Mouse (Mus musculus) adrenal gland, postnatal 10 days (tissue): ENCODE results near the gene Gfpt2. TPM values are rescaled to one million over a fixed set of nuclear protein-coding genes. Genes with fewer than 3 reads are reported as not detected.

Source experiments
- DNase-seq: peaks from one replicate; pipeline ENCODE4 v3.0.0; 2021; ENCODE audit warnings: mixed read lengths
- total RNA-seq, 2 experiments: library from RNA; stranded (reverse); gene quantifications; 2 replicates each; pipeline ENCODE4 v1.2.3; 2021

The Gfpt2 gene
- total RNA-seq, 2 experiments from 2014 or later, result 5.8 to 5.9 TPM

DNA sequence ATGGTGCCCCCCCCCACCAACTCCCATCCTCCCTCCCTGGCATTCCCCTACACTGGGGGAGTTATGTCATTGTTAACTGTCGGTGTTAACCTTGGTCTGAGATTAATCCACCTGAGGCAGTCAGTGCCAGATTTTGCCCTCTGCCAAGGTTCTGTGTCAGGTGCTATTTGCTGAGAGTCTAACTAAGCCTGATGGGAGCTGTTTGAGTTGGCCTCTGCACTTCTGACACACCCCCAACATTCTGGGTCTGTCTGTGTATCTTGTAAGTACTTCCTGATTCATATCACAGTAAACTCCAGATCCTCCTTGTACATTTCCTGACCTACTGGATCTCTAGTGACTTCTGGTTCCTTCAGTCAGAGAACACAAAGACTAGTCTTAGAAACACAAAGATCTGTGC, 46.7 kb downstream of the Gfpt2 start:
- no peak for DNase-seq

GRCm38 (mm10) chr11:49841886-49842285, 47.9 kb downstream of the Gfpt2 start:
- no peak for DNase-seq

- DNase-seq, result no peak
Observed at GRCm38 (mm10) chr11:49842718-49843117, 48.7 kb downstream of the Gfpt2 start.

DNA sequence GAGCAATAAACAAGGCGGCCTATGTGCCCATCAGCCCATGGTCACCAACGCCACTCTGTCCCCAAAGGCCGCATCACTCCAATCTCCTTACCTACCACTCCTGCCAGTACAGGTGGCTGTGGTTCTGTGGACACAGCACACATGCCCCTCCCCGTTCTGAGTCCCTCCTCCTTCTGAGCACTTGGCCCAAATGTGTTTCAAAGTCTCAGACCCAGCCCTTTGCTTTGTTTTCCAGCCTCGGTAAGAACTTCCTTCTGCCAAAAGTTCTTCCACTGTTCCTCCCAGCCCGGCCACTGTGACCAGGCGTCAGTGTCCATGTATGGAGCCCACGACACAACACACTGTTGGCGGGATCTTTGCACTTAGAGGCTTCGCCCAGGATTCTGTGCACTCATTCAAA, 50.3 kb downstream of the Gfpt2 start:
- no peak for DNase-seq

DNA sequence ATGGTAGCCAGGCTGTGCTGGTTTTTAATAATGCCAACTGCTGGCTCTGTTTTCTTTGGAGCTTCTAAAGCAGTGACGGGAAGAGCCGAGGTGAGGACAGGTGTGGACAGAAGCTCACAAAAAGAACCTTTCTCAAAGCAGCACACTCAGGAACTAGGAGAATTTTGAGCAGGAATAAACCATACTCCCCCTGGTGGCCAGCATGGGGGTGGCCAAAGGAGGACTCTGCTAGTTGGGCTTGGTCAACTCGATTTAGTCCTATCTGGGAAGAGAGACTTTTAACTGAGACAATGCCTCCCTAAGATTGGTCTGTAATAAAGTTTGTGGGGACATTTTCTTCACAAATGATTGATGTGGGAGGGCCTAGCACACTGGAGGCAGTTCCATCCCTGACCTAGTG, 51.0 kb downstream of the Gfpt2 start:
- peak; percentile 81 for DNase-seq

- peak; percentile 59 for DNase-seq
Observed at GRCm38 (mm10) chr11:49845958-49846357, 52.0 kb downstream of the Gfpt2 start.

- DNase-seq, result peak; percentile 99
Observed at GRCm38 (mm10) chr11:49846401-49847070, 52.6 kb downstream of the Gfpt2 start, which contains the start of gene Mapk9. Mapk9 (plus strand) TSS chr11:49846751.

DNA sequence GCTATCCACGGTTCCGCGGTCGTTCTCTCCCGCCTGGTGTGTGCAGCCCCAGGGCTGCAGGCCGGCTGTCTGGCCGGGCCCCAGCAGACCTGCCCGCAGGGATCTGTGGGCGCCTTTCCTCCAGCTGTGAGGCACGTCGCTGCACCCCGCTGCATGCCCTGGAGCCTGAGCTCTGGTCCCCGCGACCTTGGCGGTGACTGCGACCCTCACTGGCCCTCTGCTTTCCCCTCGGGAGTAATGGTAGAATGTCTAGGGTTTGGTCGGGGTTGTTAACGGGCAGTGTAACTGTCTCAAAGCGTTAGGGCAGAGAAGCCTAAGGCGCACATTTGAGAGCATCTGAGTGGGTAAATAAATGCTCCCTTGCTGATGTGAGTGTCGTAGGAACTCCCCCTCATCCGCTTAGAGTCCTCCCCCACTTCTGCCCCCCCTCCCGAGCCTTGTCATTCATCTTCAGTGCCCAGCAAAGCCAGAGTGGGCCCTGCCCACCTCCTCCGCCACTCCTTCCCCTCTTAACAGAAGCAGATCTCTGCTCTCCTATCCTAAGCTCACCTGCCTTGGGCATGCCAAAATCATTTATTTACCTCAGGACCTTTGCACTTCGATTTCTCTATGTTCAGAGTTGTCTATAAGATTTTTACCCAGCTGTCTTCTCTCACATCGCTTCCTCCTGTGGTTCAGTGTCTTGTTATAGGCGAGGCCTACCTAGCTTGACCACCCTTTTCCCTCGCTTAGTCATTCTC, 53.3 kb downstream of the Gfpt2 start:
- DNase-seq, result peak; percentile 32

GRCm38 (mm10) chr11:49847811-49848078, 53.8 kb downstream of the Gfpt2 start:
- DNase-seq, result no peak

- DNase-seq, result peak; percentile 45
Observed at GRCm38 (mm10) chr11:49848080-49848815, 54.3 kb downstream of the Gfpt2 start.

- DNase-seq, result no peak
Observed at GRCm38 (mm10) chr11:49850331-49850730, 56.4 kb downstream of the Gfpt2 start.

DNA sequence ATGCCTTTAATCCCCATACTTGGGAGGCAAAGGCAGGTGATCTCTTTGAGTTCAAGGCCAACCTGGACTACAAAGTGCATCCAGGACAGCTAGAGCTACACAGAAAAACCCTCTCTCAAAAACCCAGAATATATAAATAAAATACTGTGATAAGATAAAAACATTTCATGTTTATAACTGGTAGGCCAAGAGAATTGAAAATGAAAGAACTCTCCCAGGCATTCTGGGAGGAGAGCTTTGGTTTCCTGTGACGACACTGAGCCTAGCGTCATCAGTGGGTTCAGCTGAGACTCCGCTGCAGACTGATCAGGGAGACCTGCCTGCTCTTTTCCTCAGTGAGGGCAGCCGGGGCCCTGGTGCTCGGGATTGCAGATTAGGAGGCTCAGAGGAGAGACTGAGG, 61.2 kb downstream of the Gfpt2 start:
- DNase-seq, result no peak

- DNase-seq, result no peak
Observed at GRCm38 (mm10) chr11:49861139-49861538, 67.2 kb downstream of the Gfpt2 start.

- DNase-seq, result no peak
Observed at GRCm38 (mm10) chr11:49863926-49864325, 69.9 kb downstream of the Gfpt2 start.

DNA sequence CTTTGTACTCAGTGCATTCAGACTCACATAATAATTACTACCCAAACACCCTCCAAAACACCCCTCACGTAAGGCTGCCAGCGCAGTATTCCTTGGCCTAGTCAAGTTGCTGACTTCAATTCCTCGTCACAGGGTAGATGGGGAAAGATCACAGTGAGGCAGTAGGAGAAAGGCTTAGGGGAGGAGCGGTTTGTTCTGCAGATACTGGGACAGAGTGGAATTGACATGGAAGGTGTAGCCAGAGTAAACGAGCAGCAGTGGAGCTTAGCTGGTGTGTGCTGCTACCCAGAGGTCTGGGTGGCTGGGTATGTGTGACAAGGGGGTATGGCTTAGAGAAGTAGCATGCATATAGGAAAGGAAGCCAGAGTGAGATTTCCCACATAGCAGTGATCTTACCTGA, 73.3 kb downstream of the Gfpt2 start:
- no peak for DNase-seq

DNA sequence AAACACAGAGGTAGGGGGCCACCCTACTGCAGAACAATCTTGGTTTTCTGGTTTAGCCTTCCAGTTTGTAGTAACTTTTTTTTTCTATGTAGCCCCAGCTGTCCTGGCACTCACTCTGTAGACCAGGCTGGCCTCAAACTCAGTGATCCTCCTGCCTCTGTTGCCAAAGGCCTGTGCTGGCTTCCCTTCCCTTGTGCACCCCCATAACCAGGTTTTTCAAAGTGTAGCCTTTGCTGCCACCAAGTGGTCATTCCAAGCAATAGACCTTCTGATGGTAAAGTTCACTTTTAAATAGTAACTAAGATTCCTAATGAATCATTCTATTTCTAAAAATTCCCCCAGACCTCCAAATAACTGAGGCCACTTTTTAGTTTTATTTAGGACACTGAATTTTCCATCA, 75.8 kb downstream of the Gfpt2 start:
- DNase-seq, result peak; percentile 67

DNA sequence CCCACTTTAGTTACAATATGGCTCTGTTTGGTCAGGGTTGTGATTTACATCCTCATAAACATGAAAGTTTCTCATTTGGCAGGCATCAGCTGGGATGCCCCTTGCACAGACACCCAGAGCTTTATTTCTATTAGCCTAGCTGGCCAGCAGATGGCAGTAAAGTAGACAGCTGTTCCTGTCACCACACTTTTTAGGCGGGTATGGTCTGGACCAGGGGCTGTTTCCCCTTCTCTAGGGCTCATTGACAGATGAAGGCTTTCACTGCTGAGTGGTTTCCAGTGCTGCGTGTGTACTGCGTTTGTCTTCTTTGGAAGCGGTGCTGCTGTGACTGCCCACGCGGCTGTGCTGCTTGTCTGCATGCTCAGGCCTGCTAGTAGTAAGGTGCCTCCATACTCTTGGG, 77.9 kb downstream of the Gfpt2 start:
- peak; percentile 52 for DNase-seq

GRCm38 (mm10) chr11:49872779-49873178, 78.8 kb downstream of the Gfpt2 start:
- DNase-seq, result no peak

GRCm38 (mm10) chr11:49876948-49877817, 83.2 kb downstream of the Gfpt2 start:
- DNase-seq, result no peak

DNA sequence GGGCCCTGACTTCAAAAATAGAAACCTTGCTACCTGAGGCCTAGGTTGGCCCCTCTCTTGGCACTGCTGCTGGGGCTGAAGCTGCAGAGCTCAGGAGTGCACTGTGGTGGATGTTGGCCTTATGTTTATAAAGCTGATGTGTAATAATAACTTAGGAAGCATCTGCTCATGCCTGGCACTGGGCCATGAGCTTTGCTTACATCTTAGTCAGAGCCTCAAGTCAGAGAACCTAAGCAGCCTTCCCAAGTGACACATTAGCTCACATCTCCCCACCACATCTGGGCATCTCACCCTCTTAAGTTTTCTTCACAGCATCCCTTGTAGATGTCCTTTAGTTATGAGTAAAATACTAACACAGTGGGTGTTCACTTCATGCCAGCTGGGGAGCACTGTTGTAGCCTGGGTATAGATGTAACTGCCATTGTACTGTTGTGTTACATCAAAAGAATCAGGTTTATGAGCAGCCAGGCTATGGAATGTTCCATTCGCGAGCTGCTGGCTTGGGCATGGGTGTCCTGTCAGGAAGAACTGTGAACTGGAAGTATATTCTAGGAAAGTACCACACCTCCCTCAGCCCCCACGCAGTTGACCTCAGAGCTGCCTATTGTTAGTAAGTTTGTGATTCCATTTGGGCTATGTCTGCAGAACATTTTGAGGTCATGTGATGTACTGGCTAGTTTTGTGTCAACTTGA, 86.1 kb downstream of the Gfpt2 start:
- no peak for DNase-seq

DNA sequence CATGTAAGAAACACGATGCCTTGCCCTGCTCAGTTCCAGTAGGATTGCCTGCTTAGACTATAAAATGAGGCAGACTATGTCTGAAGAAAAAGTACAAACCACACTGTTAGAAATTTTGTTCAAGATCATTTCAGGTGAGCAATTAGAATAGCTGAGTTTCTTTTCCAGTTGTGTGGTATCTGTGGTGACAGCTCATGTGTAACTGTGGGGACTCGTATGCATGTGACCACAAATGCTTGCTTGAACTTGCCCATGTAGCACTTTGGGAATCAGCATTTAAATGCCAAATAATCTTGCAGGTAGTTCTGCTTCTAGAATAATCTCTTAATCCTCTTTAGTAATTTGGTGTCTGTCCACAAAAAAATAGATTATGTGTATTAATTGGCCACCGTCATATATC, 89.4 kb downstream of the Gfpt2 start:
- DNase-seq, result no peak
